In genomic region chr11:106627692-106628091, GRCm38 (mm10) we compare ENCODE assay signal across 8 mouse cellular contexts. TPM values are rescaled to one million over a fixed set of nuclear protein-coding genes. Genes with fewer than 3 reads are reported as not detected.
DNase-seq lines count a peak whose midpoint lies in the region; ATAC-seq and TF ChIP-seq lines count a peak whose summit lies in the region.

No protein-coding gene starts in this region.

- no peaks in the 10 kb centered on the region for H3K27me3 ChIP-seq in heart, adult 2 months (ENCODE audit: control insufficient read depth, insufficient read depth, low read length)
- no peaks in the 10 kb centered on the region for H3K27me3 ChIP-seq in lung, embryonic 14.5 days (ENCODE audit: insufficient read depth, low read length)

- no peaks in the 10 kb centered on the region for H3K79me2 ChIP-seq in heart, adult 2 months (replicated peaks; ENCODE audit: control insufficient read depth, insufficient read depth, low read length)

- H3K4me2 ChIP-seq in lung, embryonic 14.5 days, result no peak overlapping the region

- TF ChIP-seq CTCF in heart, adult 2 months (IDR thresholded peaks at IDR 0.05), result peak; percentile 93
- TF ChIP-seq CTCF in lung, embryonic 14.5 days (IDR thresholded peaks at IDR 0.05; ENCODE audit: low read depth), result peak; percentile 93

- H3K4me3 ChIP-seq in heart, adult 2 months, result no peak overlapping the region
- no peak overlapping the region for H3K4me3 ChIP-seq in lung, embryonic 14.5 days (ENCODE audit: low read depth, low read length)

- H3K36me3 ChIP-seq in heart, adult 2 months (ENCODE audit: control insufficient read depth, insufficient read depth, low read length), result no peaks in the 10 kb centered on the region
- H3K36me3 ChIP-seq in lung, embryonic 14.5 days (ENCODE audit: insufficient read depth), result no peaks in the 10 kb centered on the region

- H3K27ac ChIP-seq in heart, adult 2 months, result no peak overlapping the region
- H3K27ac ChIP-seq in lung, embryonic 14.5 days (ENCODE audit: low read depth), result no peak overlapping the region

- TF ChIP-seq POLR2A in heart, adult 2 months (IDR thresholded peaks at IDR 0.05; ENCODE audit: insufficient read depth, low read depth, low read length), result no peak

- TF ChIP-seq EP300 in heart, adult 2 months (IDR thresholded peaks at IDR 0.05; ENCODE audit: insufficient read depth, low read depth, low read length), result peak; percentile 82; the same call in 1 of the 2 replicates

- WGBS in heart, adult 2 months, result 18% methylated on average over 6 of the region's 6 CpGs
- 20% methylated on average over 6 of the region's 6 CpGs for WGBS in lung, embryonic 14.5 days

- no peaks in the 10 kb centered on the region for H3K9me3 ChIP-seq in lung, embryonic 14.5 days (ENCODE audit: low read depth, low read length)

- no peaks in the 10 kb centered on the region for H3K4me1 ChIP-seq in heart, adult 2 months (ENCODE audit: control insufficient read depth, insufficient read depth, low read length)
- no peaks in the 10 kb centered on the region for H3K4me1 ChIP-seq in lung, embryonic 14.5 days (ENCODE audit: insufficient read depth)

- peak; percentile 82 for DNase-seq in ZHBTc4 (ENCODE audit: low read depth, low spot score)
- DNase-seq in embryo, embryonic 11 days, result peak; percentile 81
- DNase-seq in heart, adult 2 months, result peak; percentile 60 to 74
- DNase-seq in kidney, postnatal 14 days, result peak; percentile 73
- peak; percentile 90 for DNase-seq in lung, embryonic 14.5 days
- DNase-seq in retina, postnatal 1 day, result peak; percentile 80
- peak; percentile 71 to 74 for DNase-seq in thymus, postnatal 36 days

- peak; percentile 79 for ATAC-seq in CD4-positive, CD25-positive, alpha-beta regulatory T cell, adult 4 months
- ATAC-seq in lung, embryonic 14.5 days (ENCODE audit: insufficient read depth), result peak; percentile 65; the same call in 1 of the 2 replicates

- intact Hi-C loops in heart, adult 2 months (cut with DNase I), result loop anchor here (1.0 kb wide), 2 partner anchors 114 to 208 kb away; no protein-coding TSS in a partner anchor

- H3K9ac ChIP-seq in heart, adult 2 months (ENCODE audit: low read depth, low read length), result no peak overlapping the region
- H3K9ac ChIP-seq in lung, embryonic 14.5 days, result no peak overlapping the region

RNA-seq across cellular contexts. Expression of gene Tex2, which starts 14.5 kb away (rescaled TPM):
- 10 to 100 TPM; 27.1 to 28.7 TPM for polyA plus RNA-seq in CD4-positive, CD25-positive, alpha-beta regulatory T cell, adult 4 months (2017; shearing (Covaris generic))
- total RNA-seq in heart, adult 2 months (2021), result 10 to 100 TPM; 42.5 to 46.8 TPM
- polyA plus RNA-seq in heart, adult 2 months (2012; rRNA removed), result 17.2 and 27.1 TPM in 2 replicates
- polyA plus RNA-seq in lung, embryonic 14.5 days (2014; fragmentation: Nextera tagmentation; extraction: Ambion mirVana), result 10.9 and 11.3 TPM in 2 replicates
